In the genomic region with DNA sequence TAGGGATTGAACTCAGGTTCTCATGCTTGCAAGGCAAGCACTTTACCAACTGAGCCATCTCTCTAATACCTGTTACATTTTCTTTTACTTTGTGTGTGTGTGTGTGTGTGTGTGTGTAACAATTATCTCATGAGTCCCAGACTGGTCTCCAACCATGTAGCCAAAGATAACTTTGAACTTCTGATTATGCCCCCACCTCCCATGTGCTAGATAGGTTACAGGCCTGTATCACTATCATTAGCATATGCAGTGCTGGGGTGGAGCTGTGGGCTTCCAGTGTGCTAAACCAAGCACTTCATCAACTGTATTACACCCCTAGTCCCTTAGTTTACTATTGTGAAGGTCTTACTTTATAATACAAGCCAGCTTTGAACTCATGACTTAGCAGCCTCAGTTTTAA, we compare ENCODE assay signal across 8 mouse cellular contexts. TPM values are rescaled to one million over a fixed set of nuclear protein-coding genes. Genes with fewer than 3 reads are reported as not detected.
DNase-seq lines count a peak whose midpoint lies in the region; ATAC-seq and TF ChIP-seq lines count a peak whose summit lies in the region.

No protein-coding gene starts in this region.

- H3K9me3 ChIP-seq in heart, embryonic 14.5 days (ENCODE audit: control insufficient read depth, low read length): peaks cover 25% of the 10 kb centered on the region
- peaks cover 15% of the 10 kb centered on the region for H3K9me3 ChIP-seq in ES-E14 (ENCODE audit: control insufficient read depth, insufficient read depth, low read depth, low read length)
- peaks cover 12% of the 10 kb centered on the region for H3K9me3 ChIP-seq in forebrain, embryonic 14.5 days (replicated peaks; ENCODE audit: control insufficient read depth, low read length)

- no peak overlapping the region for H3K27ac ChIP-seq in heart, embryonic 14.5 days (replicated peaks in 1 of 2; ENCODE audit: control insufficient read depth in 1 of 2, insufficient read depth in 1 of 2, low read depth in 2 of 2, low read length in 2 of 2)
- H3K27ac ChIP-seq in ES-E14 (ENCODE audit: insufficient read depth, low read depth, low read length, poor library complexity, severe bottlenecking): no peak overlapping the region
- H3K27ac ChIP-seq in forebrain, embryonic 14.5 days (ENCODE audit: low read depth, low read length): no peak overlapping the region

- peak overlapping the region; percentile 93; the same call in 1 of the 2 replicates for H3K4me2 ChIP-seq in heart, embryonic 14.5 days (ENCODE audit: low read length)
- peak overlapping the region; percentile 90; the same call in 1 of the 2 replicates for H3K4me2 ChIP-seq in forebrain, embryonic 14.5 days (ENCODE audit: low read length)

- ATAC-seq in heart, embryonic 14.5 days (ENCODE audit: insufficient number of reproducible peaks, insufficient read depth, low FRiP score, low read depth): no peak
- ATAC-seq in forebrain, embryonic 14.5 days: no peak
- peak; percentile 66 for ATAC-seq in megakaryocyte progenitor cell, adult 5-6 weeks (replicated peaks; ENCODE audit: poor library complexity)
- ATAC-seq in monocyte, adult 5-6 weeks (replicated peaks; ENCODE audit: insufficient number of reproducible peaks, low FRiP score, low TSS enrichment, poor library complexity, severe bottlenecking): no peak

- H3K9ac ChIP-seq in heart, embryonic 14.5 days (ENCODE audit: low read length): no peak overlapping the region
- H3K9ac ChIP-seq in ES-E14 (ENCODE audit: insufficient read depth, low read depth, low read length, poor library complexity, severe bottlenecking): no peak overlapping the region
- no peak overlapping the region for H3K9ac ChIP-seq in forebrain, embryonic 14.5 days (ENCODE audit: low read length)

- in situ Hi-C loops in ES-E14 (cut with MboI; ENCODE audit: low sequenced_read_pairs in 2 of 2, unreplicated experiment in 2 of 2): no loop called here

- DNase-seq in heart, adult 18-20 months: no peak
- no peak for DNase-seq in ES-E14 (ENCODE audit: low read depth, low spot score)
- no peak for DNase-seq in forebrain, embryonic 14.5 days (ENCODE audit: low spot score)
- DNase-seq in retina, postnatal 1 day: no peak
- no peak for DNase-seq in frontal cortex, adult 2 months (ENCODE audit: extremely low spot score in 1 of 2, low spot score in 1 of 2)

- H3K27me3 ChIP-seq in heart, embryonic 14.5 days (ENCODE audit: control insufficient read depth, insufficient read depth, low read length): no peaks in the 10 kb centered on the region
- no peaks in the 10 kb centered on the region for H3K27me3 ChIP-seq in forebrain, embryonic 14.5 days (replicated peaks; ENCODE audit: control insufficient read depth, insufficient read depth, low read length)

- H3K4me1 ChIP-seq in heart, embryonic 14.5 days (ENCODE audit: control insufficient read depth in 2 of 2, insufficient read depth in 2 of 2, low read length in 2 of 2): peaks cover 3 to 14% of the 10 kb centered on the region in 2 experiments
- 0 out of 4 replicates have a peak, but pooled peaks cover 0 to 2% of the 10 kb centered on the region in 2 experiments for H3K4me1 ChIP-seq in ES-E14 (ENCODE audit: control insufficient read depth in 2 of 2, insufficient read depth in 2 of 2, low read length in 2 of 2, poor library complexity in 1 of 2)
- H3K4me1 ChIP-seq in forebrain, embryonic 14.5 days (ENCODE audit: control insufficient read depth, insufficient read depth, low read length): peaks cover 10% of the 10 kb centered on the region

- peaks cover 27% of the 10 kb centered on the region for H3K36me3 ChIP-seq in heart, embryonic 14.5 days (ENCODE audit: control insufficient read depth, insufficient read depth, low read length)
- peaks cover 7% of the 10 kb centered on the region; the same call in 1 of the 2 replicates for H3K36me3 ChIP-seq in ES-E14 (ENCODE audit: control insufficient read depth, insufficient read depth, low read length, poor library complexity, severe bottlenecking)
- H3K36me3 ChIP-seq in forebrain, embryonic 14.5 days (ENCODE audit: control insufficient read depth, insufficient read depth, low read length): peaks cover 22% of the 10 kb centered on the region

- H3K4me3 ChIP-seq in heart, embryonic 14.5 days (ENCODE audit: control insufficient read depth in 1 of 2, insufficient read depth in 1 of 2, low read depth in 1 of 2, low read length in 2 of 2): no peak overlapping the region
- H3K4me3 ChIP-seq in ES-E14 (ENCODE audit: insufficient read depth in 1 of 2, low read depth in 1 of 2, low read length in 2 of 2, poor library complexity in 1 of 2, severe bottlenecking in 1 of 2): peak overlapping the region; percentile 90 to 94; a peak in 3 of 4 replicates
- H3K4me3 ChIP-seq in forebrain, embryonic 14.5 days (ENCODE audit: low read depth, low read length): no peak overlapping the region

TF ChIP-seq in ES-E14, 5 proteins besides CTCF, POLR2A, EP300 and RAD21:
- TF ChIP-seq HCFC1 (IDR thresholded peaks at IDR 0.05; ENCODE audit: borderline replicate concordance, insufficient read depth, low read length): no peak
- no peak for TF ChIP-seq CHD2 (IDR thresholded peaks at IDR 0.05; ENCODE audit: low read depth, low read length)
- no peak for TF ChIP-seq ZC3H11A (IDR thresholded peaks at IDR 0.05; ENCODE audit: borderline replicate concordance, low read depth, low read length)
- TF ChIP-seq ZNF384 (IDR thresholded peaks at IDR 0.05; ENCODE audit: low read depth, low read length): no peak
- TF ChIP-seq MAFK (IDR thresholded peaks at IDR 0.05; ENCODE audit: insufficient read depth, low read depth, low read length): no peak

RNA-seq across cellular contexts. Expression of a gene that starts 1.8 kb away (rescaled TPM):
- 18.8 and 20.9 TPM in 2 replicates for polyA plus RNA-seq in heart, embryonic 14.5 days (2014; fragmentation: Nextera tagmentation; extraction: Ambion mirVana)
- 10 to 100 TPM; 10.7 to 11.6 TPM for total RNA-seq in heart, adult 18-20 months (2021)
- 49.9 and 71.3 TPM in 2 replicates for total RNA-seq in ES-E14 (2012; rRNA removed)
- 28.4 and 32.5 TPM in 2 replicates for polyA plus RNA-seq in forebrain, embryonic 14.5 days (2014; fragmentation: Nextera tagmentation; extraction: Ambion mirVana)
- total RNA-seq in megakaryocyte progenitor cell, adult 5-6 weeks (2015): 52.6 and 52.7 TPM in 2 replicates
- total RNA-seq in megakaryocyte progenitor cell, adult 5-6 weeks (2017): 80.9 and 127 TPM in 2 replicates
- 15.9 to 29.6 TPM (median 23.3 TPM) in 3 replicates for total RNA-seq in monocyte, adult 5-6 weeks (2017)
- polyA plus RNA-seq in frontal cortex, adult 2 months (2012; rRNA removed): 21.1 and 25.8 TPM in 2 replicates

RNA-seq across cellular contexts. Expression of a gene that starts 57.8 kb away (rescaled TPM):
- 38.5 and 42.2 TPM in 2 replicates for polyA plus RNA-seq in heart, embryonic 14.5 days (2014; fragmentation: Nextera tagmentation; extraction: Ambion mirVana)
- total RNA-seq in heart, adult 18-20 months (2021): 10 to 100 TPM; 18.3 to 19.5 TPM
- 30.1 and 48.5 TPM in 2 replicates for total RNA-seq in ES-E14 (2012; rRNA removed)
- polyA plus RNA-seq in forebrain, embryonic 14.5 days (2014; fragmentation: Nextera tagmentation; extraction: Ambion mirVana): 55.9 and 59.9 TPM in 2 replicates
- 102 and 103 TPM in 2 replicates for total RNA-seq in megakaryocyte progenitor cell, adult 5-6 weeks (2015)
- total RNA-seq in megakaryocyte progenitor cell, adult 5-6 weeks (2017): 89.6 and 95.8 TPM in 2 replicates
- total RNA-seq in monocyte, adult 5-6 weeks (2017): 59.5 to 80.1 TPM (median 68.3 TPM) in 3 replicates
- polyA plus RNA-seq in frontal cortex, adult 2 months (2012; rRNA removed): 28.7 and 30.7 TPM in 2 replicates

RNA-seq across cellular contexts. Expression of a gene that starts 58.2 kb away (rescaled TPM):
- 24.5 and 28.5 TPM in 2 replicates for polyA plus RNA-seq in heart, embryonic 14.5 days (2014; fragmentation: Nextera tagmentation; extraction: Ambion mirVana)
- 10 to 100 TPM; 10.8 to 13.8 TPM for total RNA-seq in heart, adult 18-20 months (2021)
- 26.6 and 32.7 TPM in 2 replicates for total RNA-seq in ES-E14 (2012; rRNA removed)
- 67.6 and 74.1 TPM in 2 replicates for polyA plus RNA-seq in forebrain, embryonic 14.5 days (2014; fragmentation: Nextera tagmentation; extraction: Ambion mirVana)
- 17.8 and 27.1 TPM in 2 replicates for total RNA-seq in megakaryocyte progenitor cell, adult 5-6 weeks (2015)
- total RNA-seq in megakaryocyte progenitor cell, adult 5-6 weeks (2017): 48.9 and 58.7 TPM in 2 replicates
- 11.5 to 22.8 TPM (median 18.0 TPM) in 3 replicates for total RNA-seq in monocyte, adult 5-6 weeks (2017)
- polyA plus RNA-seq in frontal cortex, adult 2 months (2012; rRNA removed): 19.3 and 25.4 TPM in 2 replicates

Comparison
In these comparisons a context has a peak if more than half of its experiments do, and no peak if none do; other contexts are left out.
1. H3K4me3 ChIP-seq: peak in ES-E14 (2 of 2); none in heart, embryonic 14.5 days (0 of 2) and forebrain, embryonic 14.5 days (single experiment).